Mouse (Mus musculus) spleen, adult 2 months (tissue): ENCODE data around the gene Gadd45gip1.

ENCODE experiments used
- CTCF ChIP-seq: fragments of 200-500 bp; IDR thresholded peaks from 2 replicates; pipeline ENCODE4 v1.5.1; 2011; ENCODE audit warnings: mild to moderate bottlenecking, inconsistent platforms; ENCODE audit not compliant: insufficient read depth, insufficient read length, insufficient replicate concordance; ENCODE audit errors: extremely low read depth
- POLR2A ChIP-seq: fragments of 200-500 bp; IDR thresholded peaks from 2 replicates; pipeline ENCODE4 v1.6.1; 2011; ENCODE audit warnings: low read depth, low read length, inconsistent platforms

- TF ChIP-seq CTCF, result no peak
- TF ChIP-seq POLR2A, result no peak
Measured at GRCm38 (mm10) chr8:84877297-84878035, 46.1 kb downstream of the Gadd45gip1 start.
